Mouse (Mus musculus): ENCODE results near the gene Prtn3. TPM values are rescaled to one million over a fixed set of nuclear protein-coding genes. Genes with fewer than 3 reads are reported as not detected.

Prtn3 gene
- polyA plus RNA-seq, 1 experiment from 2014 or later = 10.9 TPM

DNA sequence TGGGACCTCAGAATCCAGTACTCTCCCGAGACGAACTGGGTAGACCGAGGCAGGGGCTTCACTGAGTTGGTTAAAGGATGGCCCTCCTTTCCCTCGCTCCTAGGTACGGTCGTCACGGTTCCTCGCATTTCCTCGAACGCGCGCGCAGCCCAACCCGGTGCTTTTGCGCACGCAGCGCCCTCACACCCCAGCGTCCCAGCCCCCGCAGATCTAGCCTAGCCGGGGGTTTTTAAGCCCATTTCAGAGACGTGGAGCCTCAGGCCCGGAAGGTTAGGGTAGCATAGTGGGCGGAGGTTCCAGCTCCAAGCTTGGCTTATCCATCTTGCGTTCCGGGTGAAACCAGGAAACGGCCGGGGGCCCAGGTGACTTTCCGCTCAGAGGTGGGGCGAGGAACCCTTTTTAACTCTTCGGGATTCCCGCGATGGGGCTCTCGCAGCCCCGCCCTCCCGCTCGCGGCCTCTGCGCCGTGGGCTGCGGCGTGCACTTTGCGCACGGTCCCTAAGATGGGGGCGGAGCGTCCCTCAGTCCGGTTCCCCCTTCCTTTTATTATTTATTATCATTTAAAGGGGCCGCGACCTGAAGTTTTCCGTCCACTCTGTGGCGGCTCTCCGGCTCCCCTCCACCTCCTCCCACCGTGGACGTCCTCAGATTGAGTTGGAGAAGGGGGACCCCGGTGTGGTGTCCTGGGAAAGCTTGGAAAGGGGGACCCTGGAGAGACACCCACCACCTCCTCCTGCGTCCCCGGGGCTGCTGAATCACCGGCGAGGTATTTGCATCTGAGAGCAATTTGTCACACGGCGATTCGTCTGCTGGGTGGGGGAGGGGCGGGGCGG is 52.4 kb downstream of the Prtn3 start, which contains the start of gene Arid3a:
Arid3a (plus strand) TSS at position 553 of the 833 bp plus-strand sequence.
- no peaks in the 10 kb centered on the region; the same call in 1 of the 2 replicates for H3K36me3 ChIP-seq (replicated peaks; ENCODE audit: control insufficient read depth, insufficient read depth, low read depth, low read length)
- H3K4me2 ChIP-seq (ENCODE audit: low read depth, low read length) = peak within 1 kb of the TSS; percentile 74
- peak within 1 kb of the TSS; percentile 72 for H3K4me3 ChIP-seq (ENCODE audit: low read depth, low read length)
- H3K9ac ChIP-seq (replicated peaks; ENCODE audit: low read length) = peak within 1 kb of the TSS; percentile 84
- ATAC-seq (replicated peaks; ENCODE audit: insufficient number of reproducible peaks, low FRiP score, low TSS enrichment, low read depth) (peak; percentile 54), DNase-seq (ENCODE audit: low spot score) (peak; percentile 96)
- WGBS = under 1% methylated on average over 63 of the region's 63 CpGs
- H3K4me1 ChIP-seq (ENCODE audit: control insufficient read depth, insufficient read depth, low read length) = peaks cover 7% of the 10 kb centered on the region; the same call in 1 of the 2 replicates
- no peaks in the 10 kb centered on the region for H3K9me3 ChIP-seq (replicated peaks; ENCODE audit: control insufficient read depth, low read length)
- peak within 1 kb of the TSS; percentile 84 for H3K27ac ChIP-seq (replicated peaks; ENCODE audit: low read depth, low read length)
- peaks cover 17% of the 10 kb centered on the region for H3K27me3 ChIP-seq (ENCODE audit: control insufficient read depth, insufficient read depth, low read length)

DNA sequence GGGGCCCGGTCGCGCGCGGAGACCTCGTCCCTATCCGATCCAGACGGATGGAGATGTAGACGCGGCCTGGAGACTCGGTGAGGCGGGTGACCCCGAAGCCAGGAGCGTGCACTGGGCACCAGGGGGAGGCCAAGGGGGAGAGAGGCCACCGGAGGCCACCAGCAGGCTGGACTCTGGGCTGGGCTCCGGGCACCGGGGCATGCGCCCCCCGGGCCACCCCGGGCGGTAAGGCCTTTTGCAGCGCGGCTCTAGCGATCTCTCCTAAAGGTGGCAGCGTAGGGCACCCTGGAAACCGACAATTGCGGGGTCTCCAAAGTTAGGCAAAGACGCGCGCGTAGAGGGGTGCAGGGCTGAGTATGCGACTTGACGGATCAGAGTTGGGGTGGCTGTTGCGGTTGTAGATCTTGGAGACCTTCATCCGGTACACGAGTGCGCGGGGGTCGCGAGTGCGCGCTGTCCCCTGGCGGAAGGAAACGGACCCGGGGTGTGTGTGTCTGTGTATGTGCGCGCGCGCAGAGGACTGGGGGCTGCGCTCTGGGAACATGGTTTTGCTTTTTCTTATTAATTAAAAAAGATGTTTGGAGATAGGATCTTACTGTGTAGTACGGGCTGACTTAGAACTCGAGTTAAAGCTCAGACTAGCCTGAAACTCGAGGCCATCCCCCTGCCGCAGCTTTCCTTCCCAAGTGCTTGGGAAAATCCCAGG is 53.2 kb downstream of the Prtn3 start:
- peak; percentile 73 for DNase-seq (ENCODE audit: low spot score)
- Histone ChIP-seq H3K27me3 (ENCODE audit: control insufficient read depth, insufficient read depth, low read length) (peaks cover 9% of the 10 kb centered on the region), H3K4me2 (ENCODE audit: low read depth, low read length) (peak overlapping the region; percentile 68), H3K9ac (replicated peaks; ENCODE audit: low read length) (peak overlapping the region; percentile 84), H3K36me3 (replicated peaks; ENCODE audit: control insufficient read depth, insufficient read depth, low read depth, low read length) (no peaks in the 10 kb centered on the region; the same call in 1 of the 2 replicates), H3K4me3 (ENCODE audit: low read depth, low read length) (peak overlapping the region; percentile 72), H3K27ac (replicated peaks; ENCODE audit: low read depth, low read length) (peak overlapping the region; percentile 84), H3K9me3 (replicated peaks; ENCODE audit: control insufficient read depth, low read length) (no peaks in the 10 kb centered on the region), H3K4me1 (ENCODE audit: control insufficient read depth, insufficient read depth, low read length) (peaks cover 13% of the 10 kb centered on the region; the same call in 1 of the 2 replicates)
- WGBS = under 1% methylated on average over 54 of the region's 54 CpGs
- peak; percentile 40 for ATAC-seq (replicated peaks; ENCODE audit: insufficient number of reproducible peaks, low FRiP score, low TSS enrichment, low read depth)

DNA sequence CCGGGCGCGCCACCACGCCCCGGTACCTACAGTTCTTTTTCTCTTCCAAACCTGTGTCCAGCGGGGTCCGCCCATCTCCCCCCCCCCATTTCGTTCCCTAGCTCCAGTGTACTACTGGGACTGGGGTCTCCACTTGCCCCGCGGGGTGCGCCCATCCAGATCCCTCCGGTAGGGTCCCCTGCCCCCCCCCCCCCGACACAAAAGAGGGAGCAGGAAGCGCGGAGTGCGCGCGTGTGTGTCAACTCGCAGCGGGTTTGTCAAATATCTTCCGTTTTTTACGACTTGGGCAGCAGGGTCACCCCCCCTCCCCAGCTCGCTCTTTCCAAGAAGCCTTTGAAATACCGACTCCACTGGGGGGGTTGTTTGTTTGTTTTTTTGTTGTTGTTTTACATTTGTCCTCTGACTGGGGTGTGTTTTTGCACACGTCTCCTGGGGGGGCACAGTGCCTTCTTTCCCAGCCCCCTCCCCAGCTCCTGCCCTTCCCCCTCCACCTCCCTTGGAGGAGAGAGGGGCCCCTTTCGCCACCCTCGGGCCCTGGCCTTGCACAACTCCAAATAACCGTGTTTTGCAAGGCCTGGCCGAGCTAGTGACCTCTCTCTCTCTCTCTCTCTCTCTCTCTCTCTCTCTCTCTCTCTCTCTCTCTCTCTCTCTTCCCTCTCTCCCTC is 53.9 kb downstream of the Prtn3 start:
- H3K4me1 ChIP-seq (ENCODE audit: control insufficient read depth, insufficient read depth, low read length) = peaks cover 18% of the 10 kb centered on the region; the same call in 1 of the 2 replicates
- ATAC-seq (replicated peaks; ENCODE audit: insufficient number of reproducible peaks, low FRiP score, low TSS enrichment, low read depth) (no peak), DNase-seq (ENCODE audit: low spot score) (peak; percentile 61)
- H3K36me3 ChIP-seq (replicated peaks; ENCODE audit: control insufficient read depth, insufficient read depth, low read depth, low read length) = no peaks in the 10 kb centered on the region; the same call in 1 of the 2 replicates
- H3K27ac ChIP-seq (replicated peaks; ENCODE audit: low read depth, low read length) = peak overlapping the region; percentile 84
- H3K9me3 ChIP-seq (replicated peaks; ENCODE audit: control insufficient read depth, low read length) = no peaks in the 10 kb centered on the region
- H3K4me2 ChIP-seq (ENCODE audit: low read depth, low read length) = peak overlapping the region; percentile 68
- H3K27me3 ChIP-seq (ENCODE audit: control insufficient read depth, insufficient read depth, low read length) = peaks cover 2% of the 10 kb centered on the region; the same call in 1 of the 2 replicates
- peak overlapping the region; percentile 84 for H3K9ac ChIP-seq (replicated peaks; ENCODE audit: low read length)
- peak overlapping the region; percentile 72 for H3K4me3 ChIP-seq (ENCODE audit: low read depth, low read length)
- WGBS = under 1% methylated on average over 24 of the region's 29 CpGs

DNA sequence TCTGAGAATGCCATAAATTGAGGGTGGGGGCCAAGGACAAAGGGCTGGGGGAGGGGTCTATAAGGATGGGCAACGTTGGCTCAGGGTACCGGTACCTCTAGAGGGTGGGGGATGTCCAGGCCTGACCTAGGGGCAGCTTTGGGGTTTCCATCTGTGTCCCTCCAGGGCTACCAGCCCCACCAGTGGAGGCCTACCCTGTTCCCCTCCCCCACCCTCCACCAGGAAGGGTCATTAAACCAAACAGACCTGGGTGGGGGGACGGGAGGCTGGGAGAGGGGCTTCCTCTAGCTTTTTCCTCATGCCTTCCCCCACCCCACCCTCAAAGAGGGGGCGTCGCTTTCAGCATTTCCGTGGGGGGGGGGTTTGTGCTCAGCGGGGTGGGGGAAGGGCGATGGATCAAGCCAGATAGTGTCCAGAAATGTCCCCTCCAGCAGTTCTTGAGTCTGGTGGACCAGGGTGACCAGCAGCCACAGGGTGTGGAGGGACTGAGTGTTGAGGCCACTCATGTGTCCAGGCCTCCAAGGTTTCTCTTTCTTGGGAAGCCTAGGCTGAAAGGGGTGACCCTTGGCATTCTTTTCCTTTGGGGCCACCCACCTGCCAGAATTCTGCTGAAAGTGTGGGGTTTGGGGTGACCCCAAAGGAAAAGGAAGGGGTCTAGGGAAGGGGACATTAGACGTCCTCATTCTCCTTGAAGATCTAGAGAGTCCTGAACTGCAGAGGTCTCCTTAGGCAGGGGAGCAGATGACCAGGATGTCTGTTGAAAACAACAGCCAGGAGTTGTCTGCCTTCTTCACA is 54.8 kb downstream of the Prtn3 start:
- Histone ChIP-seq H3K9me3 (replicated peaks; ENCODE audit: control insufficient read depth, low read length) (no peaks in the 10 kb centered on the region), H3K4me2 (ENCODE audit: low read depth, low read length) (peak overlapping the region; percentile 68), H3K4me3 (ENCODE audit: low read depth, low read length) (peak overlapping the region; percentile 72), H3K27me3 (ENCODE audit: control insufficient read depth, insufficient read depth, low read length) (no peaks in the 10 kb centered on the region), H3K9ac (replicated peaks; ENCODE audit: low read length) (peak overlapping the region; percentile 48), H3K36me3 (replicated peaks; ENCODE audit: control insufficient read depth, insufficient read depth, low read depth, low read length) (no peaks in the 10 kb centered on the region; the same call in 1 of the 2 replicates), H3K27ac (replicated peaks; ENCODE audit: low read depth, low read length) (peak overlapping the region; percentile 68; the same call in 1 of the 2 replicates), H3K4me1 (ENCODE audit: control insufficient read depth, insufficient read depth, low read length) (peaks cover 18% of the 10 kb centered on the region; the same call in 1 of the 2 replicates)
- DNase-seq (ENCODE audit: low spot score) = peak; percentile 36
- WGBS = 20% methylated on average over 8 of the region's 9 CpGs
- no peak for ATAC-seq (replicated peaks; ENCODE audit: insufficient number of reproducible peaks, low FRiP score, low TSS enrichment, low read depth)

- no peak overlapping the region for H3K9ac ChIP-seq (replicated peaks; ENCODE audit: low read length)
- H3K4me3 ChIP-seq (ENCODE audit: low read depth, low read length) = no peak overlapping the region
- no peaks in the 10 kb centered on the region for H3K9me3 ChIP-seq (replicated peaks; ENCODE audit: control insufficient read depth, low read length)
- H3K4me2 ChIP-seq (ENCODE audit: low read depth, low read length) = no peak overlapping the region
- no peaks in the 10 kb centered on the region for H3K27me3 ChIP-seq (ENCODE audit: control insufficient read depth, insufficient read depth, low read length)
- no peaks in the 10 kb centered on the region; the same call in 1 of the 2 replicates for H3K36me3 ChIP-seq (replicated peaks; ENCODE audit: control insufficient read depth, insufficient read depth, low read depth, low read length)
- DNase-seq (ENCODE audit: low spot score) (no peak), ATAC-seq (replicated peaks; ENCODE audit: insufficient number of reproducible peaks, low FRiP score, low TSS enrichment, low read depth) (no peak)
- 92% methylated on average over 18 of the region's 18 CpGs for WGBS
- H3K27ac ChIP-seq (replicated peaks; ENCODE audit: low read depth, low read length) = no peak overlapping the region
- H3K4me1 ChIP-seq (ENCODE audit: control insufficient read depth, insufficient read depth, low read length) = peaks cover 18% of the 10 kb centered on the region; the same call in 1 of the 2 replicates
Observed at GRCm38 (mm10) chr10:79929967-79930825, 55.9 kb downstream of the Prtn3 start.

- H3K9ac ChIP-seq (replicated peaks; ENCODE audit: low read length) = no peak overlapping the region
- WGBS = 90% methylated on average over 16 of the region's 16 CpGs
- H3K27me3 ChIP-seq (ENCODE audit: control insufficient read depth, insufficient read depth, low read length) = no peaks in the 10 kb centered on the region
- no peaks in the 10 kb centered on the region for H3K9me3 ChIP-seq (replicated peaks; ENCODE audit: control insufficient read depth, low read length)
- H3K27ac ChIP-seq (replicated peaks; ENCODE audit: low read depth, low read length) = no peak overlapping the region
- H3K4me2 ChIP-seq (ENCODE audit: low read depth, low read length) = no peak overlapping the region
- peaks cover 18% of the 10 kb centered on the region; the same call in 1 of the 2 replicates for H3K4me1 ChIP-seq (ENCODE audit: control insufficient read depth, insufficient read depth, low read length)
- H3K4me3 ChIP-seq (ENCODE audit: low read depth, low read length) = no peak overlapping the region
- ATAC-seq (replicated peaks; ENCODE audit: insufficient number of reproducible peaks, low FRiP score, low TSS enrichment, low read depth) (no peak), DNase-seq (ENCODE audit: low spot score) (no peak)
- H3K36me3 ChIP-seq (replicated peaks; ENCODE audit: control insufficient read depth, insufficient read depth, low read depth, low read length) = no peaks in the 10 kb centered on the region; the same call in 1 of the 2 replicates
Observed at GRCm38 (mm10) chr10:79930826-79931186, 56.5 kb downstream of the Prtn3 start.
